Mouse (Mus musculus) intestine, embryonic 16.5 days (tissue): ENCODE measurements around the gene Hist3h2ba. TPM values are rescaled to one million over a fixed set of nuclear protein-coding genes. Genes with fewer than 3 reads are reported as not detected.
A peak's percentile ranks its signal among the peaks of the same experiment; 100 is the strongest.

Experiments used
- ATAC-seq: fragments of 200-750 bp; cut with Nextera tagmentation; 2 replicates; pipeline ENCODE4 v1.8.0; 2017; ENCODE audit warnings: moderate TSS enrichment, moderate library complexity
- H3K27ac ChIP-seq: fragments of 300-500 bp; sonication (generic); 2 replicates; pipeline ENCODE4 v1.5.1; 2014; ENCODE audit warnings: mild to moderate bottlenecking, low read length
- H3K27me3 ChIP-seq: fragments of 300-500 bp; sonication (generic); replicated peaks from 2 replicates; pipeline ENCODE4 v1.6.1; 2014; ENCODE audit warnings: low read length, control low read depth, mixed read lengths; ENCODE audit not compliant: control insufficient read depth, insufficient read depth
- H3K36me3 ChIP-seq: fragments of 300-500 bp; sonication (generic); 2 replicates; pipeline ENCODE4 v1.6.1; 2014; ENCODE audit warnings: low read length, control low read depth; ENCODE audit not compliant: control insufficient read depth, insufficient read depth
- H3K4me1 ChIP-seq: fragments of 300-500 bp; sonication (generic); 2 replicates; pipeline ENCODE4 v1.6.1; 2014; ENCODE audit warnings: low read length, control low read depth, mixed read lengths; ENCODE audit not compliant: control insufficient read depth, insufficient read depth
- H3K4me2 ChIP-seq: fragments of 300-500 bp; sonication (generic); 2 replicates; pipeline ENCODE4 v1.6.1; 2014; ENCODE audit warnings: low read depth, low read length, control low read depth
- H3K4me3 ChIP-seq: fragments of 300-500 bp; sonication (generic); 2 replicates; pipeline ENCODE4 v1.5.1; 2014; ENCODE audit warnings: mild to moderate bottlenecking, low read length
- H3K9ac ChIP-seq: fragments of 300-500 bp; sonication (generic); 2 replicates; pipeline ENCODE4 v1.6.1; 2014; ENCODE audit warnings: low read depth, low read length
- H3K9me3 ChIP-seq: fragments of 300-500 bp; sonication (generic); 2 replicates; pipeline ENCODE4 v1.6.1; 2016; ENCODE audit warnings: low read length, control low read depth; ENCODE audit not compliant: control insufficient read depth
- WGBS: fragments of 180-500 bp; shearing (Covaris S2); extraction: QIAGEN DNeasy Blood & Tissue Kit; methylation state at CpG from one replicate; pipeline ENCODE4 v1.1.7; 2014; 5-methylcytosine and 5-hydroxymethylcytosine counted together
- polyA plus RNA-seq: library from polyadenylated mRNA; unstranded; fragments of >200 nt; fragmentation: Nextera tagmentation; extraction: Ambion mirVana; gene quantifications from 2 replicates; pipeline ENCODE4 v1.2.1, GENCODE M21; 2015

Gene Hist3h2ba
- polyA plus RNA-seq, 1 experiment from 2014 or later: 40.9 TPM

DNA sequence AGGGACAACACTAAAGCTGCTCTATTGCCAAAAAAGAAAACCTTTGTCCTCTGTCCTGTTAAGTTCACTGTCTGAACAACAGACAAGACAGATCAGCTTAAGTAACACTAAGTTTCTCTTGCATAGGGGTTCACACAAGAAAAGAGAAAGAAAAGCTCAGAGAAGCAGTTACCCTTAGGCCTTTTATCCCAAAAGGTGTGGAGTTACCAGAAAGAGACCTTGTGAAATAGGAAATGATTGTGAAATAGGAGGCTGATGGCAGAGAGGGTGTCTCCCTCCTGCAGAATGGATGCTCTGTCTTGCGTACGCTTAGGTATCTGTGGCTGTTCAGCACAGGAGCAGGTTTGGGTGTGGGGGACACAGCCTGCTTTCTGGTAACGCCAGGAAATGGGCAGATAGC, 30.5 kb downstream of the Hist3h2ba start:
- 66% methylated on average over 3 of the region's 3 CpGs for WGBS
- H3K4me3 ChIP-seq: peak overlapping the region; percentile 98
- H3K36me3 ChIP-seq: peaks cover 7% of the 10 kb centered on the region; the same call in 1 of the 2 replicates
- H3K27me3 ChIP-seq: no peaks in the 10 kb centered on the region
- H3K9me3 ChIP-seq: no peaks in the 10 kb centered on the region
- peak overlapping the region; percentile 93 for H3K4me2 ChIP-seq
- no peak overlapping the region for H3K27ac ChIP-seq
- ATAC-seq: no peak
- H3K4me1 ChIP-seq: peaks cover 32% of the 10 kb centered on the region
- H3K9ac ChIP-seq: peak overlapping the region; percentile 93

DNA sequence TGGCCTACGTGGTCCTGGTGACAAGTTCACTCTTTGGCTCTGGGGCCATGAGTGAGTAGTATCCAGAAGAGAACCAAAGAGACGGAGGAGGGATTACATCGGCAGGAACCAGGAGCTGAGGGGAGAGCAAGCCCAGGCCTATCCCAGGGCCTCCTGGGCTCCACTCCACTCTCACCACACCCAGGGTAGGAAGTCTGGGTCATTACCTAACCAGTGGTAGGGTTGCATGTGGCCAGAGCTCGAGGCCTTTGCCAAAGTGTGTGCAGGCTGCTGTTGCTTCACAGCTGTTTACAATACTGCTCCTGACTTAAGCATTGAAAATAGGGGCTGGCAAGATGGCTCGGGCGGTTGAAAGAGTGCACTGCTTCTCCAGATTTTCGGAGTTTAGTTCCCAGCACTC, 30.9 kb downstream of the Hist3h2ba start:
- Histone ChIP-seq H3K9ac (peak overlapping the region; percentile 93), H3K27me3 (no peaks in the 10 kb centered on the region), H3K4me1 (peaks cover 32% of the 10 kb centered on the region), H3K4me2 (peak overlapping the region; percentile 93), H3K36me3 (peaks cover 7% of the 10 kb centered on the region; the same call in 1 of the 2 replicates), H3K4me3 (peak overlapping the region; percentile 98), H3K27ac (no peak overlapping the region), H3K9me3 (no peaks in the 10 kb centered on the region)
- 0 out of 2 replicates have a peak, but pooled peaks have one; percentile 14 for ATAC-seq
- WGBS: 74% methylated on average over 7 of the region's 7 CpGs

DNA sequence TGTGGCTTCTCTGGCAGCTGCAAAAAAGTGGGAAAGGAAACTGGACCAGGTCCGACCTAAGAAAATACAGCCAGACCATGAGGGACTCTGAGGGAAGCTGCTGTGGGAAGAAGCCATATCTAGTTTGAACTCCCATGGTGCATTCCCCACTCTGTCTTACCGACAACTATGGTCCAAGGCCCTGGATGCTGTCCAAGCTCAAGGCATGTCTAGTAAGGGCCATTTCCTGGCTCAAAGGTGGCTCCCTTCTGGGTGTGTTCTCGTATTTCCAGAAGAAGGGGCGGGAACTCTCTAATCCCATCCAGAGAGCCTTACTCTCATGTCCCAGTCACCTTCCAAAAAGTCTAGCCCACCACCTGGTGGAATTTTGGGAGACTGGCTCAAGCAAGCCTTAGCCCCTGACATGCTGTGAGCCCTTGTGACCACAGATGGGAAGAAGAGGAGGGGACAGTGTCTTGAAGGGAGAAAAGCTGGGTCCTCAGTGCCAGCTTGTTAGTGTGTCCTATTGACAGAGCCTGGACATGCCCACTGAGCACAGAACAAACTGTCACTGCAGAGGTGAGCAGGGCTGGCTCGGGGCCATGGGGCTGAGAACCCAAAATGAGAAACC, 31.8 kb downstream of the Hist3h2ba start:
- H3K27me3 ChIP-seq: no peaks in the 10 kb centered on the region
- no peak for ATAC-seq
- H3K4me1 ChIP-seq: peaks cover 32% of the 10 kb centered on the region
- peak overlapping the region; percentile 93 for H3K4me2 ChIP-seq
- no peak overlapping the region for H3K27ac ChIP-seq
- no peaks in the 10 kb centered on the region for H3K9me3 ChIP-seq
- H3K9ac ChIP-seq: peak overlapping the region; percentile 93
- H3K36me3 ChIP-seq: peaks cover 7% of the 10 kb centered on the region; the same call in 1 of the 2 replicates
- 57% methylated on average over 5 of the region's 5 CpGs for WGBS
- no peak overlapping the region for H3K4me3 ChIP-seq

- no peak overlapping the region for H3K9ac ChIP-seq
- H3K4me2 ChIP-seq: no peak overlapping the region
- peaks cover 32% of the 10 kb centered on the region for H3K4me1 ChIP-seq
- H3K27ac ChIP-seq: no peak overlapping the region
- peaks cover 10% of the 10 kb centered on the region; the same call in 1 of the 2 replicates for H3K36me3 ChIP-seq
- no peak overlapping the region for H3K4me3 ChIP-seq
- H3K9me3 ChIP-seq: no peaks in the 10 kb centered on the region
- 55% methylated on average over 14 of the region's 14 CpGs for WGBS
- H3K27me3 ChIP-seq: no peaks in the 10 kb centered on the region
- ATAC-seq: no peak
These were observed 33.1 kb downstream of the Hist3h2ba start for GRCm38 (mm10) chr11:58981541-58982447.

DNA sequence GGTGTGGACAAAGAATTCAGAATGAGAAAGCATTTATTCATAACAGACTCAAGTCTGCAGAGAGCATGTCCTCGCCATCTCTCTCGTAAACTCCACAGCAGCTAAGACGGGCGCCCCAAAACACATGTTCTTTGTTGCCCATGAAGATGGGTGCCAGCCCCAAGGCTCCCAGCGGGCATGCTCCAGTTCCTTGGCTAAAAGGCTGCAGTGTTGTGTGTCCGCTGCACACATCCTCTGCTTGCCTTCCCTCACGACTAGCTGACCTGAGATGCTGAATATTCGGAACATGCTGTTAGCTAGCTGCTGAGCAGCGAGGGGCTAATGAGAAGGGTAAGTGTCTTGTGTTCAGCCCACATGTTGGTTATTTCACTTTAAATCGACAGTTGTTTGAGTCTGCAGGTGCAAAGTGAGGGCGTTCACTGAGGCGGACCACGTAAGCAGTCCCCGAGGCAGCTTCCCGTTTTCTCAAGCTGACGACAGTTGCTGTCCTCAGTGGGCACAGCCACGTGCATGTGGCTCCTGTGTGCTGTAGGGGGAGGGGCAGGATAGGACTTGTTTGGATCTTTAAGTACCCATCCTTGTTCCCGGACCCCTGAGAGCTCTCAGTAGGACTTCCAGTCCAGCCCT, 33.9 kb downstream of the Hist3h2ba start:
- Histone ChIP-seq H3K4me3 (no peak overlapping the region), H3K9me3 (no peaks in the 10 kb centered on the region), H3K4me1 (peaks cover 29% of the 10 kb centered on the region), H3K27me3 (no peaks in the 10 kb centered on the region), H3K9ac (no peak overlapping the region), H3K36me3 (peaks cover 14% of the 10 kb centered on the region; the same call in 1 of the 2 replicates), H3K27ac (no peak overlapping the region), H3K4me2 (no peak overlapping the region)
- 91% methylated on average over 18 of the region's 18 CpGs for WGBS
- ATAC-seq: no peak

DNA sequence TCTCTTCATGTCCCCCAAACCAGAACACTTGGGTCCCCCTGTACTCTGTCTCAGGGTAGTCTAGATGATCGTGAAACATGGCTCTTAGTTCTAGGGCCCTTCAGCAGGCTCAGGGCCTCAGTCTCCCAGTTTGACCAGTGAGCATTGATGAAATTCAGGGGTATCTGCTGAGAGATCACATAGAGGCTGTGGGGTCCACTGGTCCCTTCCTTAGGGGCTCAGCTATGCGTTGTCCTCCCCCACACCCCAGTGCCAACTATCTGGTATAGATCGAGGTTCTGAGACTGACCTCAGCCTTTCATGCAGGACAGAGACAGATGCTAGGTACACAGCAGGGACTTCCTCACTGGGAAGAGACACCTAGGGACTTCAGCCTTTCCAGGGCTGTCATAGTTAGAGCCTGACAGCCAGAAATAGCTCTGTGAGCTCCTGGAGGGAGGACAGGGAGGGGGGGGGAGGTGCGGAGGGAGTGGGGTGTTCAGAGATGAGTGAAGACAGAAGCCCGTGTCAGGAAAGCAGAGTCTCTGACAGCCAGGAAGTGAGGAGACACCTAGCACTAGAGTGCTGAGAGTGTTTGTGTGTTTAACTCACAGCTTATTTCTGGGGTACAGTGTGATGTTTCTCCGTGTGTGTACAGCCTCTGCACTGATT, 35.1 kb downstream of the Hist3h2ba start:
- Histone ChIP-seq H3K4me3 (no peak overlapping the region), H3K4me1 (peaks cover 28% of the 10 kb centered on the region), H3K27ac (no peak overlapping the region), H3K36me3 (peaks cover 17% of the 10 kb centered on the region; the same call in 1 of the 2 replicates), H3K9me3 (no peaks in the 10 kb centered on the region), H3K9ac (no peak overlapping the region), H3K27me3 (no peaks in the 10 kb centered on the region), H3K4me2 (no peak overlapping the region)
- WGBS: 87% methylated on average over 6 of the region's 6 CpGs
- no peak for ATAC-seq

DNA sequence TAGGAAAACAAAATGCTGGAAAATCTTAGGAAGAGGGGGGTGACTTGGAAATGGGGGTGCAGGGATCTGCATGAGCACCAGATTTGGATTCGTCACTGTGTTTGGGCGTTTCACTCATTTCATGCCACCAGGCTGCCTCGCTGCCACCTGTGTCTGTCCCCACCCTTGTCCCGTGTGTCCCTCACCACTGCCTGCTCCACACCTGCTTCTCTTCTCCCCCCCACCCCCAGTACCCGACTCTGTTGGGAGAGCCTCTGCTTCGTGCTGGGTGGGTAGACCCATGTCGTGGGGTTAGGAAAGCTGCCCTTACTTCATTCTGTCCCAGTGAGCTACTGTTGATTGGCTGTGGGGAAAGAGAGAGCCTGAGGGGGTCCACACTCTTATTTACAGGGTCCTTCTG, 35.9 kb downstream of the Hist3h2ba start:
- Histone ChIP-seq H3K27me3 (no peaks in the 10 kb centered on the region), H3K27ac (no peak overlapping the region), H3K9ac (no peak overlapping the region), H3K4me3 (no peak overlapping the region), H3K4me1 (peaks cover 19% of the 10 kb centered on the region), H3K36me3 (peaks cover 19% of the 10 kb centered on the region; the same call in 1 of the 2 replicates), H3K4me2 (no peak overlapping the region), H3K9me3 (no peaks in the 10 kb centered on the region)
- 93% methylated on average over 7 of the region's 7 CpGs for WGBS
- ATAC-seq: no peak

DNA sequence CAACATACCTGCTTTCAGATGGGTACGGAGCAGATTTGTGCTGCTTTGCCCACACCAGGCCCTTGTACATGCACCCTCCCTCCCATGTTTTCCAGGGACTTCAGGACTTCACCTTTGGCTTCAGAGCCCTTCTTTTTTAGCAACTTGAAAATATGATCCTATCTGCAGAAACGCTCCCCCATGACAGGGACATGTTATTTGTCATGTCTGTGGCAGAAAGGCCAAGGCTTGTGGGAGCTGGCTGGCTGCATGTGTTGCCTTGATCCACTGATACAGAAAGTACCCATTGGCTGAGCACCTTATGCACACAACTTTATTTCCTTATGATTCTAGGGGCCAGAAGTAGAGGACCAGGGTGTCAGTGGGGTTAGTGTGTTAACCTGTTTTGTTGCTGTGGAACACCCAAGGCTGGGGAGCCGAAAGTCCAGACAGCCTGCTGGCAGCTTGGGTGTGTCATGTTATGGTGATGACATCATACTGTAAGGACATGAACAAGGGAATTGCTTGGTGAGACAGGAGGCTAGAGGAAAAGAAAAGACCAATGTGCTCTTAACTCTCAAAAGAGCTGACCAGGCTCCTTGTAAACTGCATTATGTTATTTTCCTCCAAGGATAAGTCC, 36.7 kb downstream of the Hist3h2ba start:
- WGBS: 82% methylated on average over 3 of the region's 3 CpGs
- Histone ChIP-seq H3K36me3 (peaks cover 24% of the 10 kb centered on the region; the same call in 1 of the 2 replicates), H3K27ac (no peak overlapping the region), H3K27me3 (no peaks in the 10 kb centered on the region), H3K4me3 (no peak overlapping the region), H3K9me3 (no peaks in the 10 kb centered on the region), H3K4me2 (no peak overlapping the region), H3K9ac (no peak overlapping the region), H3K4me1 (peaks cover 12% of the 10 kb centered on the region)
- no peak for ATAC-seq
